Mouse (Mus musculus): ENCODE measurements around the gene Ucma. TPM values are rescaled to one million over a fixed set of nuclear protein-coding genes. Genes with fewer than 3 reads are reported as not detected.
"Not testable (repeated sequence)": the region's sequence is repeated elsewhere in the genome, so short reads cannot be mapped to it uniquely, and the experiment has no call there.

The Ucma gene
- total RNA-seq (2017), result not detected in 3 replicates

- no peak for ATAC-seq (replicated peaks; ENCODE audit: insufficient number of reproducible peaks, low FRiP score, low TSS enrichment, poor library complexity, severe bottlenecking)
These were observed at the start of gene Ucma for GRCm38 (mm10) chr2:4975807-4976206. Ucma (plus strand) TSS chr2:4976122.

DNA sequence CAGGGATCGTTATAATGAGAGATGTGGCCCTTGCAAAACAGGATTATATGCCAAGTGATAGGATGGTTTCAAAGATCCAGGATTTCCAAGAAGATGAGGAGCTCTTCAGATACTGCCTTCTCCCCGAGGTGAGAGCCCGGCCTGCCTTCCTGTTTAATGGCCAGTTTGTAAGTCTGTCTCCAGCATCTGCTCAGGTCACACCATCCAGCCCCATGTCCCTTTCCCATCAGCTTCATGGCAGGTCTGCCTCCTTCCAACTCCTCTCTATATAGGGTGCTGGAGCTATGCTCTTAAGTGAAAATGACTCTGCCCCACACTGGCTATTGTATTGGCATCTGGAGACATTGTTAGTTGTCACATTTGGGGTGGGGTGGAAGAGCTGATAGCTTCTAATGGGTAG is 48.5 kb upstream of the Ucma start:
- ATAC-seq (replicated peaks; ENCODE audit: insufficient number of reproducible peaks, low FRiP score, low TSS enrichment, poor library complexity, severe bottlenecking), result no peak

DNA sequence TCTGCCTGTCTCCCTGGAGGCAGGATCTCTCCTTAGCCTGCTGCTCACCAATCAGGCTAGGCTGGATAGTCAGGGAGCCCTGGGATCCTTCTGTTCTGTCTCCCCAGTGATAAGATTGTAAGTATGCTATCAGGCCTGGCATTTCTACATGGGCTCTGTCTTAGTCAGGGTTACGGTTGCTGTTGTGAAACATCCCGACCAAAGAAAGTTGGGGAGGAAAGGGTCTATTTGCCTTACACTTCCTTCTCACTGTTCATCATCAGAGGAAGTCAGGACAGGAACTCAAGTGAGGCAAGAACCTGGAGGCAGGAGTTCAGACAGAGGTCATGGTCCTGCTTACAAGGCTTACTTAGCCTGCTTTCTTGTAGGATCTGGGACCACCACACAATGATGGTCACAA is 46.7 kb upstream of the Ucma start:
- ATAC-seq (replicated peaks; ENCODE audit: insufficient number of reproducible peaks, low FRiP score, low TSS enrichment, poor library complexity, severe bottlenecking), result peak; percentile 61

GRCm38 (mm10) chr2:4934516-4934915 is 41.4 kb upstream of the Ucma start:
- no peak for ATAC-seq (replicated peaks; ENCODE audit: insufficient number of reproducible peaks, low FRiP score, low TSS enrichment, poor library complexity, severe bottlenecking)

DNA sequence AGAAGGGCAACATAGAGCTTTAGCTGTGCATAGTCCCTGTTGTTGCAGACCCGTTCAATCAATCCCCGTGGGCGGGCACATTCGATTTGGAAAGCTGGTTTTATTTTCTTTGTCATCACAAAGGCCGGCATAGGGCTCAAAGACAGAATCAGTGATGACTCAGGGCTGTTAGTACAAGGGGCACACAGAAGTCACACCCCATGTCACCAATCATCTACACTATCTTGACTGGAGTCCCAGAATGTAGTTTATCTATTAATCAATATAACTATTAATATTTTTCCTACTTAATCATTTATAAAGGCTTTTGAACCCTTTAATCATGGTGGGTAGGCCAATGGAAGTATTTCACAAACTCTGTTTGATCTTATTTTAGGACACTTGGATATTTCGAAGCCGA is 38.0 kb upstream of the Ucma start:
- no peak for ATAC-seq (replicated peaks; ENCODE audit: insufficient number of reproducible peaks, low FRiP score, low TSS enrichment, poor library complexity, severe bottlenecking)

GRCm38 (mm10) chr2:4940861-4941260 is 35.1 kb upstream of the Ucma start:
- ATAC-seq (replicated peaks; ENCODE audit: insufficient number of reproducible peaks, low FRiP score, low TSS enrichment, poor library complexity, severe bottlenecking), result no peak

GRCm38 (mm10) chr2:4949691-4950090 is 26.2 kb upstream of the Ucma start:
- ATAC-seq (replicated peaks; ENCODE audit: insufficient number of reproducible peaks, low FRiP score, low TSS enrichment, poor library complexity, severe bottlenecking), result not testable (repeated sequence)

- ATAC-seq (replicated peaks; ENCODE audit: insufficient number of reproducible peaks, low FRiP score, low TSS enrichment, poor library complexity, severe bottlenecking), result no peak
These were observed 24.9 kb upstream of the Ucma start for GRCm38 (mm10) chr2:4950986-4951385.

- no peak for ATAC-seq (replicated peaks; ENCODE audit: insufficient number of reproducible peaks, low FRiP score, low TSS enrichment, poor library complexity, severe bottlenecking)
These were observed 21.6 kb upstream of the Ucma start for GRCm38 (mm10) chr2:4954216-4954760.

GRCm38 (mm10) chr2:4958039-4958438 is 17.9 kb upstream of the Ucma start:
- no peak for ATAC-seq (replicated peaks; ENCODE audit: insufficient number of reproducible peaks, low FRiP score, low TSS enrichment, poor library complexity, severe bottlenecking)

DNA sequence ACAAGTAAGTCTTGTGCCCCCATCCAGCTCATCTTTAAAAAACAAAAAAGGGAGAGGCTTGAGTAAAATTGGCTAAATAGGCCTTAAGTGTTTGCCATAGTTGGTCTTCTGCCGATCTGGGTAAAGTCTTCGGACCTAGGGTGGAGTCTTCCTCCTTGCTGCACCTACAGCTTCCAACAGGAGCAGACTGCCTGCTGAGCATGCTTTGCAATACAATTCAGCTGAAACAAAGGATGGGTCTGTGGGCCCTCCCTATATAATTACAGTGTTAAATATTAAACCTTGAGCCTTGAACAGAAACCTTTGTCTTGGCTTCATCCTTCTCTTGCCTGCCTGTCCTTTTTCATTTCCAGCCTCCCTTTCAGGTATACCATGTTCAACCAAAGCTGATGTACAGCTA is 8.1 kb upstream of the Ucma start:
- ATAC-seq (replicated peaks; ENCODE audit: insufficient number of reproducible peaks, low FRiP score, low TSS enrichment, poor library complexity, severe bottlenecking), result no peak

GRCm38 (mm10) chr2:4969083-4969482 is 6.8 kb upstream of the Ucma start:
- ATAC-seq (replicated peaks; ENCODE audit: insufficient number of reproducible peaks, low FRiP score, low TSS enrichment, poor library complexity, severe bottlenecking), result no peak; the same call in 1 of the 2 replicates

DNA sequence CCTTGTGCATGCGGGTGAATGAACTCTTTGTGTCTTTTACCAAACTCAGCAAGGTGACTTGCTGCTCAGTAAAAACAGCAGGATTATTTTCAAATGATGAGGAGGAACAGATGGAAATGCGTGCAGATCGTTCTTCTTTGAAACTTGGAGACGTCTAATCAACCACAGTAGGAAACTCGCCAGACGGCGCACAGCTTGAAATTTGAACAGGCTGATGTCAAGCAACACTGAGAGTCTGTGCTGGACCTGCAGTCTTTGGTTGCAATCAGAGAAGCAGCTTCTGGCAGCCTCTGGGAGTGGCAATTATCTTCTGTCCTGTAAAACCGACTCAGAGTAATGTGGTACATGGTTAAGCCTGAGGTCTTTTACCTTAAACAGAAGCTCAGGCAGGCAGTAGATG is 2.2 kb downstream of the Ucma start:
- no peak for ATAC-seq (replicated peaks; ENCODE audit: insufficient number of reproducible peaks, low FRiP score, low TSS enrichment, poor library complexity, severe bottlenecking)

DNA sequence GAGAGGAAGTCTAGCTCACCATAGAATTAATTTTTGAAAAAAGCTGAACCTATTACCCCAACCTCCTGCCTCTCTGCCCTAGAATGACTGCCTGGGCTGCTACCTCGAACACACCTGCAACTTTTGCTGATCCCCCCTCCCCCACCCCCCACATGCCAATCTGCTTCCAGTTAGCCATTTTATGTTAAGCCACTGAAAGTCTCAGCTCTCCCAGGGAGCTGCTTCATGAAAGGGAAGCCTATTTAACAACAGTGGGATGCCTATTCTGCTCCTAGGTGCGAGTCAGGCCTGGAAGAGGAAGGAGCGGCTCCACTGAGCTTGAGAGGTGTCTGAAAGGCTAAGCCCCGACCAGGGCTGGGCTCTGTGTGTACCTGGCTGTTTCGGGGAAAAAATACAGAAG is 8.1 kb downstream of the Ucma start:
- ATAC-seq (replicated peaks; ENCODE audit: insufficient number of reproducible peaks, low FRiP score, low TSS enrichment, poor library complexity, severe bottlenecking), result no peak

DNA sequence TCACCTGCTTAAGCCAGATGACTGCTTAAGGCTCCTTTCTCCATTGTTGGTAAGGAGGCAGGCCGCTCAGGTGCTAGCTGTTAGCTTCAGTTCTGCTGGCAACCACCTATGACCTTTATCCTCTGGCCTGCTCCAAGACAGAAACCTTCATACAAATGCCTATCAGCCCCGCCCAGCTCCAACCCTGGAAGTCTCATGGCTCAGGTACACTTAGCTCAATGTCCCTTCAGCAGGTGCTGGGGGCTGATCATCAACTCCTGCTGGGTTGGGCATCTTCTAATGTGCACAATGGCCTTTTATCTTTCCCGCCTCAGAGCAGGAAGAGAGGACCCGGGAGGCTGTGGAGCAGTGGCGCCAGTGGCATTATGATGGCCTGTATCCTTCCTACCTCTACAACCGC is 9.1 kb downstream of the Ucma start:
- ATAC-seq (replicated peaks; ENCODE audit: insufficient number of reproducible peaks, low FRiP score, low TSS enrichment, poor library complexity, severe bottlenecking), result no peak

DNA sequence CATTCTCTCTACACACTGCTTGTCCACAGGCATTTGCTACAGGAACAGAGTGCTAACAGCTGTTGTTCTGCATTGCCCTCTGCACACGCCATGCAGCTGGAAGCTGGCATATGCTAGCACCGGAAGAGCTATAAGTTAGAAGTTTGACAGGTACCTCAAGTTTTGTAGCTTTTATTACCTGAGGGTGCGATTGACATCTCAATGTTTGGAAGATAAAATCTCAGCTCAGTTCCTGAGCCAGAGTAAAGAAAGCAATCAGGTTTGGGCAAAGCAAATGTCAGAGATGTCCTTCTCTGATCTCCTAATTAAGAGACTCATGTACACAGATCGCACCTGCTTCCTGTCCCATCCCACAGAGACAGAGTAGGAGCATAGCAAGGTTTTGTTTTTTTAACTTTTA is 10.9 kb downstream of the Ucma start:
- ATAC-seq (replicated peaks; ENCODE audit: insufficient number of reproducible peaks, low FRiP score, low TSS enrichment, poor library complexity, severe bottlenecking), result no peak

- ATAC-seq (replicated peaks; ENCODE audit: insufficient number of reproducible peaks, low FRiP score, low TSS enrichment, poor library complexity, severe bottlenecking), result no peak
These were observed 11.7 kb downstream of the Ucma start for GRCm38 (mm10) chr2:4987388-4988180.

DNA sequence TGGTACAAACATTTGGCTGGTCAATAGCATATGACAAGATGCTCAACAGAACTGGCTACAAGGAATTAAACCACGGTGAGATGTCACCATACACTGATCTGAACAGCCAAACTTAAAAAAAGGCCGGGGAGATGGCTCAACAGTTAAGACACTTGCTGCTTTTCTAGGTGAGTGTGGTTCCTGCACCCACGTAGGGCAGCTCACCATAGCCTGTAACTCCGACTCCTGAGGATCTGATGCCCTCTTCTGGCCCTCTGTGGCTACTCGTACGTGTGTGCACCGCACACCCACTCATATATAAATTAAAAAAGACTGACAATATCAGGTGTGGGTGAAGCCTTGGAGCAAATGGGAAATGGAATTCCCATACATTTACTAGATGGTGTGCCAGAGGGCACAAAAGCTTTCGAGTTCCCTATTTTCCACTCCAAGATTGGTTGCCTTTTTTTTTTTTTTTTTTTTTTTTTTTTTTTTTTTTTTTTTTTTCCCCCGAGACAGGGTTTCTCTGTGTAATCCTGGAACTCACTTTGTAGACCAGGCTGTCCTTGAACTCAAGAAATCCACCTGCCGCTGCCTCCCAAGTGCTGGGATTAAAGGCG is 13.0 kb downstream of the Ucma start:
- 0 out of 2 replicates have a peak, but pooled peaks have one; percentile 40 for ATAC-seq (replicated peaks; ENCODE audit: insufficient number of reproducible peaks, low FRiP score, low TSS enrichment, poor library complexity, severe bottlenecking)

DNA sequence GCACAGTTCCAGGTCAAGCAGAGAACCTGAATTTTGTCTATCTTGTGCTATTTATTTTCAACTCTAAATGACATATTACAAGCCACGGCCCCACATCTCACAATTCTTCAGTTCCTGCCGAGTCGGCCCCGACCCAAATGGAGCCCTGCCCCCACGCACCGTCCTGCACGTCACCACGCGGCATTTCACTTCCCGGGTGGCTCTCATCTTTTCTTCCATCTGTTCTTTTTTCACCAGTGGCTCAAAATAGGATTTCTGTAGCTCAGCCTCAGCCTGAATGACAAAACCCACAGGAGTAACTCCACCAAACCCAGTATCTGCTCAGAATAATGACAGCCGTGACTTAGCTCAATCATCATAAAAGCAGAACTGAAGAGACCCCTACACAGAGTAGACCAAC is 17.7 kb downstream of the Ucma start:
- no peak for ATAC-seq (replicated peaks; ENCODE audit: insufficient number of reproducible peaks, low FRiP score, low TSS enrichment, poor library complexity, severe bottlenecking)

DNA sequence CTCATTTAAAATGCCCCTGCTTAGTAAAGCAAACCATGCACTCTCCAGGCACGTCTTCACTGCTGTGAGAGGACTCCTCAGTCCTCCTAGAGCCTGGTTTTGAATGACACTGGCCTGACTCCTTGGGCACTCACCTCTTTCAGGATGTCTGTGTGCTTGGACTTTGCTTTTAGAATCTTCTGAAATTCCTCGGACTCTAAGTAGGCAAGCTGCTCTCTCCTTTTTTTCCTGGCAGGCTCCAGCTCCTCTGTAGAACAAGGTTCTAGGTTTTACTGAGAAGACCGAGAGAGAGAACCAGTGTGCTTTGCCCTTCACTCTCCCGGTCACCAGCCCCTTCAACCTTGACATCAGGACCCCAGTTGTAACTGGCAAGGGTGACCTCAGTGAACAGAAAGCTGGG is 18.5 kb downstream of the Ucma start:
- ATAC-seq (replicated peaks; ENCODE audit: insufficient number of reproducible peaks, low FRiP score, low TSS enrichment, poor library complexity, severe bottlenecking), result no peak

Data from monocyte, adult 5-6 weeks (primary cell).